Mouse (Mus musculus) heart, embryonic 11.5 days (tissue): ENCODE data around the gene Gcnt7. TPM values are rescaled to one million over a fixed set of nuclear protein-coding genes. Genes with fewer than 3 reads are reported as not detected.

Experiments used
- ATAC-seq: fragments of 200-750 bp; cut with Nextera tagmentation; replicated peaks from 2 replicates; pipeline ENCODE4 v1.8.0; 2017; ENCODE audit warnings: moderate library complexity; ENCODE audit not compliant: insufficient number of reproducible peaks, low FRiP score, low TSS enrichment
- H3K27ac ChIP-seq: fragments of 300-500 bp; sonication (generic); 2 replicates; pipeline ENCODE4 v1.5.1; 2014; ENCODE audit warnings: mild to moderate bottlenecking, low read depth, low read length
- H3K27me3 ChIP-seq: fragments of 300-500 bp; sonication (generic); 2 replicates; pipeline ENCODE4 v1.6.1; 2014; ENCODE audit warnings: mild to moderate bottlenecking, low read length, mixed read lengths; ENCODE audit not compliant: control insufficient read depth, insufficient read depth
- H3K36me3 ChIP-seq: fragments of 300-500 bp; sonication (generic); 2 replicates; pipeline ENCODE4 v1.6.1; 2014; ENCODE audit warnings: mild to moderate bottlenecking, low read length, moderate library complexity, mixed read lengths; ENCODE audit not compliant: control insufficient read depth, insufficient read depth
- H3K4me1 ChIP-seq: fragments of 300-500 bp; sonication (generic); 2 replicates; pipeline ENCODE4 v1.6.1; 2014; ENCODE audit warnings: low read length; ENCODE audit not compliant: control insufficient read depth, insufficient read depth
- H3K4me2 ChIP-seq: fragments of 300-500 bp; sonication (generic); 2 replicates; pipeline ENCODE4 v1.6.1; 2014; ENCODE audit warnings: mild to moderate bottlenecking, moderate library complexity
- H3K4me3 ChIP-seq: fragments of 300-500 bp; sonication (generic); 2 replicates; pipeline ENCODE4 v1.5.1; 2014; ENCODE audit warnings: low read depth, low read length
- H3K9ac ChIP-seq: fragments of 300-500 bp; sonication (generic); 2 replicates; pipeline ENCODE4 v1.6.1; 2014; ENCODE audit warnings: mild to moderate bottlenecking, low read depth, low read length, moderate library complexity
- H3K9me3 ChIP-seq: fragments of 300-500 bp; sonication (generic); replicated peaks from 2 replicates; pipeline ENCODE4 v1.6.1; 2016; ENCODE audit warnings: low read length; ENCODE audit not compliant: control insufficient read depth
- WGBS: fragments of 180-500 bp; shearing (Covaris S2); extraction: QIAGEN DNeasy Blood & Tissue Kit; methylation state at CpG from one replicate; pipeline ENCODE4 v1.1.7; 2014; ENCODE audit not compliant: insufficient replicate concordance; 5-methylcytosine and 5-hydroxymethylcytosine counted together
- polyA plus RNA-seq: library from polyadenylated mRNA; unstranded; fragments of >200 nt; fragmentation: Nextera tagmentation; extraction: Ambion mirVana; gene quantifications from 2 replicates; pipeline ENCODE4 v1.2.1, GENCODE M21; 2014

Gcnt7 gene
- 0.80 and 0.87 TPM in 2 replicates for polyA plus RNA-seq

DNA sequence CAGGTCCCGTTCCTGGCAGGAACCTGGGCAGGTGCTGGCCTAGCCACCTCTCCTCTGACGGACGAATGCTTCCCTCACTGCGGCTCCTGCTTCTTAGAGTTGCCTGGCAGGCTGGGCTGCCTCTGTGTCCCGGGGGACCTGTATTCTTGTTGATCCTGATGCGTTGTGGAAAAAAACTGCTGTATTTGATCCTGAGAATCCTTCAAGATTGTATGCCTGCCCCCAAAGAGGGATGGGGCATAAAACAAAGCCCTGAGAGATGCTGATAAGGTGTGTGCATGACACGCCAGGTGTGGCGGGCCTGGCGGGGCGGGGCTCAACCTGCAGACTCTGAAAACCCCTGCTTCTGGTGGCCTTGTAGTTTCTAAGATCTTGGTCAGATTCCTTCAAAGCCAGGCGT is at the start of gene Gcnt7:
Gene Gcnt7, minus strand, starts transcription at position 101 of the 400 bp plus-strand sequence.
- Histone ChIP-seq H3K27ac (no peak within 1 kb of the TSS), H3K9ac (no peak within 1 kb of the TSS), H3K4me1 (peaks cover 2% of the 10 kb centered on the region; the same call in 1 of the 2 replicates), H3K27me3 (no peaks in the 10 kb centered on the region), H3K9me3 (no peaks in the 10 kb centered on the region), H3K4me2 (no peak within 1 kb of the TSS), H3K4me3 (no peak within 1 kb of the TSS), H3K36me3 (no peaks in the 10 kb centered on the region)
- whole genome bisulfite sequencing, result 88% methylated on average over 11 of the region's 11 CpGs
- ATAC-seq, result no peak

DNA sequence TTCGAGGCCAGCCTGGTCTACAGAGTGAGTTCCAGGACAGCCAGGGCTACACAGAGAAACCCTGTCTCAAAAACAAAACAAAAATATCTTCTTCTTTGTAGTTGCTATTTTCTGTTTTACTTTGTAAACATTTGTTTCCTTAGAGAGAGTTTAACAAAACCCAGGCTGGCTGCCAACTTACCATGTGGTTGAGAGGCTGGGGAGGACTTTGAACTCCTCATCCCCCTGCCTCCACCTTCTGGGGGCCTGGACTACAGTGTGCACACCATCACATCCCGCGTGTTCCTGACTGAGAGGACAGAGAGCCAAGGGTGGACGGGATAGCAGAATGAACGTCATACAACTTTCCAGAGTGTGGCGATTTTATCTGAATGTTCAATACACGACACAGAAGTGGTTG is 47.7 kb upstream of the Gcnt7 start:
- Histone ChIP-seq H3K9me3 (no peaks in the 10 kb centered on the region), H3K4me2 (no peak overlapping the region), H3K4me3 (no peak overlapping the region), H3K4me1 (no peaks in the 10 kb centered on the region), H3K36me3 (no peaks in the 10 kb centered on the region), H3K27ac (no peak overlapping the region), H3K27me3 (no peaks in the 10 kb centered on the region), H3K9ac (no peak overlapping the region)
- WGBS, result 81% methylated on average over 7 of the region's 7 CpGs
- no peak for ATAC-seq

DNA sequence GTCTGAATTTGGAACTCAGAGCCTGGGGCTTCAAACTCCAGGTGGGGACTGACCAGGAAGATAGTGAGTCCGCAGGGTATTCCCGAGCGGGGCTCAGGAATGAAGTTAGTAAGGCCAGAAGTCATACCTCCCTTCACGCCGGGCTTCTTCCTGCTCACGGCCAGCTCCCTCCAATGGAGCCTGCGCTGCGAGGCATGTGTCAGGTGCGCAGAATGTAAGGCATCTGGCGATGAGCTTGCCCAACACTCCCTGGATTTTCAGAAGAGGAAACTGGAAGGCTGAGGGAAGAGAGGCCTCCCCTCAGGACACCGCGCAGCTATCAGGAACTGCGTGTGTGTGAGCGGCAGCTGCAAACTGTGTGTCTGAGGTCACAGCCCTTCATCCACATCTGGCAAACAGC is 43.8 kb upstream of the Gcnt7 start:
- Histone ChIP-seq H3K9ac (no peak overlapping the region), H3K4me3 (no peak overlapping the region), H3K9me3 (no peaks in the 10 kb centered on the region), H3K27ac (no peak overlapping the region), H3K4me1 (peaks cover 4% of the 10 kb centered on the region; the same call in 1 of the 2 replicates), H3K4me2 (no peak overlapping the region), H3K27me3 (no peaks in the 10 kb centered on the region), H3K36me3 (no peaks in the 10 kb centered on the region)
- WGBS, result 42% methylated on average over 14 of the region's 14 CpGs
- ATAC-seq, result no peak

DNA sequence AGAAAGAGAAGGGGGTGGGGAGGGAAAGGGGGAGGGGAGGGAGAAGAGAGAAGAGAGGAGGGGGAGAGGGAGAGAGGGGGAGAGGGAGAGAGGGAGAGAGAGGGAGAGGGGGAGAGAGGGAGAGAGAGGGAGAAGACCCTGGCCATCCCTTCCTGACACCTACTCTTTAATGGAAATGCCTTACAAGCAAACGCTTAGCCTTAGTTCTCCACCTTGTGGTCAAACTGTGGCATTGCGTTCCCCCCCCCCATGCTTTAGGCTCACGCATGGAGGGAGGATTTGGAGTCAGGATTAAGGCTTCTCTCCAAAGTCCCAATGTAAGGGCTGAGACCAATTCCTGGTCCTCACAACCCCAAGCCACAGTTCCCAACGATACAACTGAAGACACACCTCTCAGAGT is 42.9 kb upstream of the Gcnt7 start:
- H3K36me3 ChIP-seq, result no peaks in the 10 kb centered on the region
- ATAC-seq, result no peak
- WGBS, result 5% methylated on average over 4 of the region's 4 CpGs
- H3K27me3 ChIP-seq, result no peaks in the 10 kb centered on the region
- H3K4me3 ChIP-seq, result no peak overlapping the region
- no peak overlapping the region for H3K4me2 ChIP-seq
- no peak overlapping the region for H3K9ac ChIP-seq
- H3K27ac ChIP-seq, result no peak overlapping the region
- no peaks in the 10 kb centered on the region for H3K9me3 ChIP-seq
- H3K4me1 ChIP-seq, result peaks cover 4% of the 10 kb centered on the region; the same call in 1 of the 2 replicates

GRCm38 (mm10) chr2:172500752-172501316 is 42.4 kb upstream of the Gcnt7 start:
- Histone ChIP-seq H3K4me1 (peaks cover 4% of the 10 kb centered on the region; the same call in 1 of the 2 replicates), H3K9ac (no peak overlapping the region), H3K27me3 (no peaks in the 10 kb centered on the region), H3K36me3 (no peaks in the 10 kb centered on the region), H3K4me2 (no peak overlapping the region), H3K27ac (no peak overlapping the region), H3K9me3 (no peaks in the 10 kb centered on the region), H3K4me3 (no peak overlapping the region)
- 21% methylated on average over 7 of the region's 7 CpGs for WGBS
- ATAC-seq, result no peak

GRCm38 (mm10) chr2:172498823-172499222 is 40.4 kb upstream of the Gcnt7 start:
- Histone ChIP-seq H3K9me3 (no peaks in the 10 kb centered on the region), H3K9ac (no peak overlapping the region), H3K36me3 (no peaks in the 10 kb centered on the region), H3K4me2 (no peak overlapping the region), H3K4me1 (peaks cover 4% of the 10 kb centered on the region; the same call in 1 of the 2 replicates), H3K4me3 (no peak overlapping the region), H3K27me3 (no peaks in the 10 kb centered on the region), H3K27ac (no peak overlapping the region)
- no peak for ATAC-seq
- WGBS, result 42% methylated on average over 3 of the region's 3 CpGs

DNA sequence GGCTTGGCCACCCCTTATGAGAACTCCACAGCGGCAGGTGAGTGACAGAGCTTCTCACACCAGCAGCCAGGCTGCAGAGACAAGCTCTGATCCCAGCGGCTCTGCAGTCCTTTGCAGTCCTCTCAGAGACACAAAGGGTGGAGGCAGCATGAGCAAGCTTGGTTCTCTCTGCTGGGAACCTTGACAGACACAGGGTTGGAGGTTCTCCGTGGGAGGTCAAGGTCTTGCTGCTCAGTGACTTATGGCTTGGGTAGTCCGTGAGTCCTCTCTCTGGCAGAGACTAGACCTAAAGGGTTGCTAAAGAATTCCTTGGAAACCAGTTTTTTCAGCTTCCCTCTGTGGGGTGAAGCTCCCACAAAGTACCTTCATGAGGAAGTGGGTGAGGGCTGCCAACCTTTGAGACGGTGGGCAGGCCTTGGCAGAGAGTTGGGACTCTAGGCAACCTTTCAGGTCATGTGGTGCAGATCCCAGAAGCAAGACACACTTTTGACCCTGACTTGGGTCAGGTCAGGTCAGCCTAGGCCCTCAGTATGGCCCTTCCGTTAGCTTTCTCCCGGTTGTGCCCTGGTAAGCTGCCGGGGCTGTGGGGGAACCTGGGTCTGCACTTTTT is 38.4 kb upstream of the Gcnt7 start:
- Histone ChIP-seq H3K4me3 (no peak overlapping the region), H3K9ac (no peak overlapping the region), H3K27ac (no peak overlapping the region), H3K4me2 (no peak overlapping the region), H3K4me1 (peaks cover 4% of the 10 kb centered on the region; the same call in 1 of the 2 replicates), H3K9me3 (no peaks in the 10 kb centered on the region), H3K27me3 (no peaks in the 10 kb centered on the region), H3K36me3 (no peaks in the 10 kb centered on the region)
- ATAC-seq, result no peak
- 73% methylated on average over 8 of the region's 8 CpGs for WGBS

DNA sequence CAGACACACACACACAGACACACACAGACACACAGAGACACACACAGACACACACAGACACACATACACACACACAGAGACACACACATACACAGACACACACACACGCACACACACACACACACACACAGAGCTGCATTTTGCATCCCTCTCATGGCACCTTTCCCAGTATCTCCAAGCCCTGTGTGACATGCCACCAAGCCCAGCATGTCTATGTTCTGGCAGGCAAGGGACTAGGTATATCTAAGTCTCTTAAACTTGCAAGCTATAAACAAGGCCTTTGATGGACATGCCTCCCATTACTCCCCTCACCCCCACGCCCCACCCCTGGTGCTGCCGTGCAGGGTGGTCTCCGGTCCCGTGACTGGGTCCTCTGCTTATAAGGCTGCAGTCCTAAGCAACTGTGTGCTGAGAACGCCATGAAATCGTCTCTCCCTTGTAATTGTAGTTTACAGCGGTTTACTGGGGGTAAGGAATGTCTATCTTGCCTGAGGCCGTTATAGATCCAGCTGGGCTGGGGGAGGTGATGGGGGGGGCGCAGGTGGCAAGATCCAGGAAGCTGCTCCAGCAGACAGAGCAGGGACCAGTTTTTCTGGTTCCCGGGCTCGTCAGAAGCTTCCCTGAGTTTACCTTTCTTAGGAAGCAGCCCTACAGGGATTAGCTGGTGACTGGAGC is 26.4 kb upstream of the Gcnt7 start:
- 47% methylated on average over 12 of the region's 12 CpGs for WGBS
- no peaks in the 10 kb centered on the region for H3K36me3 ChIP-seq
- no peak overlapping the region for H3K4me3 ChIP-seq
- H3K9me3 ChIP-seq, result no peaks in the 10 kb centered on the region
- H3K27me3 ChIP-seq, result no peaks in the 10 kb centered on the region
- H3K4me2 ChIP-seq, result no peak overlapping the region
- H3K9ac ChIP-seq, result no peak overlapping the region
- no peak overlapping the region for H3K27ac ChIP-seq
- ATAC-seq, result no peak
- H3K4me1 ChIP-seq, result no peaks in the 10 kb centered on the region
